Mouse (Mus musculus) left cerebral cortex, adult 8-10 months (tissue): ENCODE data around the gene Ppp1r32. TPM values are rescaled to one million over a fixed set of nuclear protein-coding genes. Genes with fewer than 3 reads are reported as not detected.

Experiments used
- DNase-seq, 2 experiments: peaks; one replicate each; pipeline ENCODE4 v3.0.0; 2022; ENCODE audit warnings: low spot score in 2 of 2
- total RNA-seq, 4 experiments: library from RNA; stranded (reverse); gene quantifications; 2 replicates each; pipeline ENCODE4 v1.2.4; 2022

The Ppp1r32 gene
- total RNA-seq, 4 experiments from 2014 or later: 1.0 to 3.1 (median 1.7) TPM

DNA sequence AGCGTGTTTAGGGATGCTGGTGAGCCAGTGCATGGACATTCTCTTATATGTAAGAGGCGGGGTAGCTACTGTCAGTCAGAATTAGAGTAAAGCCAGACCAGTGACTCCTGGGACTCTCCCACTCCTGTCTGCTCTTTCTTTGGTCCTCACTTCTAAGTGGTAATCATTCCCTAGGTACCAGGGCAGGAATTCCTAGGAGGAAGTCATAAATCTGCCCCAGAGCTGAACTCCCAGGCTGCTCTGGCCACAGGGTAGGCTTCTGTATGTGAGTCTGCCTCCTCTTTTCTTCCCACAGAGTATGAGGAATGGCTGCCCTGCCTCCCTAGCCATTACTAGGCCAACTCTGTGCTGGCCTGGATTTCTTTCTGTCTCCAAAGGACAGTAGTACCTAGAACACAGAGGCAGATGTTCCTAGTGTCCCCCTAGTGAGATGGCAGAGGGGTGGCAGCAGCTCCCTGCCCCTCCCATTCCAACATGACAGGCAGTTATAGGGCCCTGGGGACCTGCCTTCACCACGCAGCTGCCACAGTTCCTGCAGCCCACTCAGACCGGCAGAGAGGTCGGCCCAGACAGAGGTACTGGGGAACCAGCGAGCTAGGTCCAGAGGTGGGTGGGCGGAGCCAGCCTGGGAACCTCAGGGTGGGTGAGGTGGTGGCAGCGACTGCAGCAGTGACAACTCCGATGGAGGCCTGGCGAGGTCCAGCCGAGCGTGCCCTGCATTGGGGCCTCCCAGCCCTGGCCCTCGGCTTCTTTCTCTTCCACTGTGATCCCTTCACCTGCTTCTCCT, 57.1 kb downstream of the Ppp1r32 start:
- DNase-seq: no peak

DNA sequence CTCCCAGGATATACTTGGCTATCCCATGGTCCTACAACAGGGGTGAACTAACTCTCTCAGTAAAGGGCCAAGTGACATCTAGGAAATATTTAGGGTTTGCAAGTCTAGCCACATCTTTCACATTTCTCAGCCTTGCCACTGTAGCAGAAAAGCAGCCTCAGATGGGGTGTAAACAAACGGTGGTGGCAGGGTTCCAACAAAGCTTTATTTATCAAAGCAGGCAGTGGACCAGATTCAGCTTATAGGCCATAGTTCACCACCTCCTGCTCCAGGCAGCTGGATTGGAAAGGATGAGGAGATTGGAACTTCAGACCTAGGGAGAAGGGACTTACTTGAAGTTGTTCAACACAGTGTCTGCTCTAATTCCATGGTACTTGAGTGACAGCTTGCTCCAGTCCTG, 58.0 kb downstream of the Ppp1r32 start:
- no peak for DNase-seq

Other genes starting within 250 kb of the Ppp1r32 start
- 10 to 100 TPM; 28.7 to 33.3 (median 29.0) TPM for gene Myrf, start 242.2 kb downstream of the Ppp1r32 start, total RNA-seq
- 10 to 100 TPM; 72.6 to 77.7 (median 74.9) TPM for gene Dagla, start 178.1 kb downstream of the Ppp1r32 start, total RNA-seq
- gene Syt7, start 93.8 kb downstream of the Ppp1r32 start, total RNA-seq: 100 to 1,000 TPM; 268 to 306 (median 296) TPM
- gene Lrrc10b, start 25.5 kb downstream of the Ppp1r32 start, total RNA-seq: 10 to 100 TPM; 49.9 to 67.8 (median 54.8) TPM
- gene Cpsf7, start 42.3 kb upstream of the Ppp1r32 start, total RNA-seq: 10 to 100 TPM; 74.4 to 82.2 (median 78.3) TPM
- 10 to 100 TPM; 47.1 to 55.9 (median 51.2) TPM for gene Sdhaf2, start 43.2 kb upstream of the Ppp1r32 start, total RNA-seq
- gene Tmem216, start 73.3 kb upstream of the Ppp1r32 start, total RNA-seq: 10 to 100 TPM; 10.9 to 13.8 (median 12.9) TPM
- 10 to 100 TPM; 12.4 to 13.2 (median 12.8) TPM for gene Cyb561a3, start 94.2 kb upstream of the Ppp1r32 start, total RNA-seq
- gene Tmem138, start 94.4 kb upstream of the Ppp1r32 start, total RNA-seq: 10 to 100 TPM; 13.8 to 15.5 (median 14.5) TPM
- 100 to 1,000 TPM; 181 to 219 (median 206) TPM for gene Ddb1, start 122.4 kb upstream of the Ppp1r32 start, total RNA-seq
- 10 to 100 TPM; 17.4 to 19.9 (median 19.3) TPM for gene Tkfc, start 122.7 kb upstream of the Ppp1r32 start, total RNA-seq
- gene Vwce, start 151.3 kb upstream of the Ppp1r32 start, total RNA-seq: under 1 TPM; 0.39 to 0.77 (median 0.47) TPM
- not detected for gene Pga5, start 195.1 kb upstream of the Ppp1r32 start, total RNA-seq
- 10 to 100 TPM; 17.8 to 23.9 (median 20.9) TPM for gene Vps37c, start 205.8 kb upstream of the Ppp1r32 start, total RNA-seq